Mouse (Mus musculus) C2C12 (cell line): ENCODE results near the gene Cdh18.

Experiments used
- CTCF ChIP-seq: IDR thresholded peaks from one replicate; pipeline ENCODE4 v1.5.1; 2011; ENCODE audit not compliant: control insufficient read depth, insufficient read depth, insufficient read length
- FOSL1 ChIP-seq: IDR thresholded peaks from one replicate; pipeline ENCODE4 v1.8.0; 2011; ENCODE audit warnings: mild to moderate bottlenecking, low read length; ENCODE audit not compliant: poor library complexity, insufficient read depth, severe bottlenecking
- MAX ChIP-seq: IDR thresholded peaks from one replicate; pipeline ENCODE4 v1.6.1; 2011; ENCODE audit warnings: mild to moderate bottlenecking, control low read depth
- MYOD1 ChIP-seq: IDR thresholded peaks from one replicate; pipeline ENCODE4 v1.6.1; 2011; ENCODE audit warnings: low read depth; ENCODE audit not compliant: control insufficient read depth, insufficient read length
- MYOG ChIP-seq: IDR thresholded peaks from one replicate; pipeline ENCODE4 v1.6.1; 2011; ENCODE audit not compliant: control insufficient read depth, insufficient read length; ENCODE audit errors: extremely low read depth

- no peak for TF ChIP-seq MYOG
- TF ChIP-seq CTCF, result no peak
- TF ChIP-seq MAX, result peak; percentile 67
- TF ChIP-seq FOSL1, result no peak
- TF ChIP-seq MYOD1, result peak; percentile 49
Measured at GRCm38 (mm10) chr15:22736165-22736564, 187.3 kb downstream of the Cdh18 start.
